ENCODE assay signal across 12 mouse cellular contexts in genomic region chr8:128534442-128534871, GRCm38 (mm10).
DNase-seq lines count a peak whose midpoint lies in the region; ATAC-seq and TF ChIP-seq lines count a peak whose summit lies in the region.
"Had no signal": no experiment of that assay in that cellular context is flagged by ENCODE, and none has a peak within 500 bp of the region (broad histone marks: within the 10 kb centered on the region; RNA-seq: fewer than 3 reads in every experiment).

No protein-coding gene starts in this region.

- no peaks in the 10 kb centered on the region for H3K36me3 ChIP-seq in hindbrain, postnatal 0 days (ENCODE audit: insufficient read depth, low read length)
- no peaks in the 10 kb centered on the region for H3K36me3 ChIP-seq in neural tube, embryonic 14.5 days (ENCODE audit: control insufficient read depth, insufficient read depth, low read length)
- H3K36me3 ChIP-seq: G1E; lung, embryonic 15.5 days had no signal

- H3K4me1 ChIP-seq in hindbrain, postnatal 0 days (ENCODE audit: insufficient read depth, low read length) = peaks cover 11% of the 10 kb centered on the region; the same call in 1 of the 2 replicates
- H3K4me1 ChIP-seq in neural tube, embryonic 14.5 days (ENCODE audit: control insufficient read depth, insufficient read depth, low read length) = no peaks in the 10 kb centered on the region
- H3K4me1 ChIP-seq: lung, embryonic 15.5 days had no signal

- TF ChIP-seq CTCF in brain, embryonic 14.5 days (IDR thresholded peaks at IDR 0.05; ENCODE audit: borderline replicate concordance, extremely low read depth, insufficient read depth, insufficient read length) = no peak
- no peak for TF ChIP-seq CTCF in hindbrain, postnatal 0 days (IDR thresholded peaks at IDR 0.05; ENCODE audit: low read depth)

- peak; percentile 7 to 8 for DNase-seq in left cerebral cortex, adult 9 months (ENCODE audit: low spot score in 2 of 2)
- DNase-seq in left cerebral cortex, adult 18-20 months (ENCODE audit: low spot score in 2 of 2) = no peak
- DNase-seq in brain, embryonic 14.5 days (ENCODE audit: low read depth) = peak; percentile 92
- peak; percentile 57 for DNase-seq in hindbrain, postnatal 0 days (ENCODE audit: low spot score)
- DNase-seq in testis, postnatal 10 days (ENCODE audit: low spot score) = no peak
- no peak for DNase-seq in lung, postnatal 4 days
- no peak for DNase-seq in kidney, adult 8-10 months
- DNase-seq: adrenal gland, adult 8-10 months; heart, postnatal 36 days had no signal

- no peak for TF ChIP-seq POLR2A in brain, embryonic 14.5 days (IDR thresholded peaks at IDR 0.05; ENCODE audit: borderline replicate concordance, extremely low read depth, insufficient read depth, insufficient read length, poor library complexity, severe bottlenecking)

- H3K4me2 ChIP-seq in hindbrain, postnatal 0 days (ENCODE audit: low read depth, low read length) = 0 out of 2 replicates have a peak overlapping the region, but pooled peaks have one; percentile 3
- no peak overlapping the region for H3K4me2 ChIP-seq in neural tube, embryonic 14.5 days (ENCODE audit: low read depth, low read length)
- H3K4me2 ChIP-seq: lung, embryonic 15.5 days had no signal

- no peak overlapping the region for H3K9ac ChIP-seq in hindbrain, postnatal 0 days (replicated peaks; ENCODE audit: low read length)
- H3K9ac ChIP-seq in neural tube, embryonic 14.5 days (replicated peaks; ENCODE audit: low read depth, low read length) = no peak overlapping the region
- H3K9ac ChIP-seq: lung, embryonic 15.5 days had no signal

- no peaks in the 10 kb centered on the region for H3K27me3 ChIP-seq in hindbrain, postnatal 0 days (ENCODE audit: insufficient read depth, low read length)
- no peaks in the 10 kb centered on the region for H3K27me3 ChIP-seq in neural tube, embryonic 14.5 days (ENCODE audit: control insufficient read depth, insufficient read depth, low read length)
- H3K27me3 ChIP-seq: lung, embryonic 15.5 days had no signal

- H3K9me3 ChIP-seq in hindbrain, postnatal 0 days (ENCODE audit: low read length) = no peaks in the 10 kb centered on the region
- H3K9me3 ChIP-seq in neural tube, embryonic 14.5 days (ENCODE audit: control insufficient read depth, low read length) = no peaks in the 10 kb centered on the region
- H3K9me3 ChIP-seq: G1E; lung, embryonic 15.5 days had no signal

- 0 out of 2 replicates have a peak overlapping the region, but pooled peaks have one; percentile 11 for H3K27ac ChIP-seq in hindbrain, postnatal 0 days
- H3K27ac ChIP-seq in neural tube, embryonic 14.5 days (ENCODE audit: low read depth, low read length) = no peak overlapping the region
- H3K27ac ChIP-seq: lung, embryonic 15.5 days had no signal

- no peak overlapping the region for H3K4me3 ChIP-seq in hindbrain, postnatal 0 days (ENCODE audit: low read length)
- H3K4me3 ChIP-seq in neural tube, embryonic 14.5 days (ENCODE audit: low read depth, low read length) = no peak overlapping the region
- H3K4me3 ChIP-seq: lung, embryonic 15.5 days had no signal

- ATAC-seq in hindbrain, postnatal 0 days = peak; percentile 87
- ATAC-seq in neural tube, embryonic 14.5 days (ENCODE audit: low read depth) = peak; percentile 49; the same call in 1 of the 2 replicates

- WGBS in hindbrain, postnatal 0 days = 37% methylated on average over 3 of the region's 3 CpGs
- 40% methylated on average over 3 of the region's 3 CpGs for WGBS in neural tube, embryonic 14.5 days

Comparison
In these comparisons a context has a peak if more than half of its experiments do, and no peak if none do; other contexts are left out.
1. DNase-seq: peak in left cerebral cortex, adult 9 months (2 of 2), brain, embryonic 14.5 days (single experiment) and hindbrain, postnatal 0 days (single experiment); none in left cerebral cortex, adult 18-20 months (0 of 2), testis, postnatal 10 days (single experiment), lung, postnatal 4 days (0 of 2) and kidney, adult 8-10 months (0 of 2).